Mouse (Mus musculus): ENCODE data around the gene Ephx1. TPM values are rescaled to one million over a fixed set of nuclear protein-coding genes. Genes with fewer than 3 reads are reported as not detected.

Gene Ephx1
- polyA plus RNA-seq, 1 experiment = 156 TPM

DNA sequence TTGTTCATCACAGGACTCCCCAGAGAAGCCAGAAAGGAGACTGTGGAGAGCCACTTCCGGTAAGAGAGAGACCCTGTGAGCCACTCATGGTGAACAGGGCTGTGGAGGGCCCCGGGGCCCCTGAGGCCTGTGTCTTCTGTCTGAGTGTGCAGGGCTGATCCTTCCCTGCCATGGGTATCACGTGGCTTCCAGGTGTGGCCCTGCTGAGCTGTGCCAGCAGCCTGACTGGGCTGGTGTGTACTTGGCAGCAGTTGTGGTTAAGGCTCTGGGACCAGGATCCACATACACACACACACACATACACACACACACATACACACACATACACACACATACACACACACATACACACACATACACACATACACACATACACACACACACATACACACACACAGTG lies 62.7 kb downstream of the Ephx1 start:
- Histone ChIP-seq H3K4me1 (ENCODE audit: control insufficient read depth, insufficient read depth, low read length) (peaks cover 3% of the 10 kb centered on the region; the same call in 1 of the 2 replicates), H3K27ac (ENCODE audit: insufficient read depth, low read length) (no peak overlapping the region), H3K4me3 (ENCODE audit: insufficient read depth, low read length) (no peak overlapping the region)
- TF ChIP-seq POLR2A (IDR thresholded peaks at IDR 0.05; ENCODE audit: low read depth, low read length) (no peak), CTCF (IDR thresholded peaks at IDR 0.05; ENCODE audit: borderline replicate concordance, insufficient read depth, low read length) (no peak)

DNA sequence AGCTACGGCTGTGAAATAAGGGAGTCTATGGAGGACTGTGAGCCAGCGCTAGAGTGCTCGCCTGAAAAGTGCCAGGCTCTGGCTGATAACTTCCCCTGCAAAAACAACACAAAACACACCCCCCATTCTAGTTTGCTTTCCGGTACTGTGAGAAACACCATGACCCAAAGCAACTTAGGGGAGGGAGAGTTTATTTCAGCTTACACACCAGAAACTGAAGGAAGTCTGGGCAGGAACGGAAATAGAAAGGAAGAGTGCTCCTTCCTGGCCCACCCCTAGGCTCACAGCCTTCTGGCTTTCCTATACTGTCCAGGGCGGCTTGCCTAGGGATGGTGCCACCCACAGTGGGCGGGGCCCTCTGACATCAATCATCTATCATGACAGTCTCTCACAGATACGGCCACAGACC lies 63.7 kb downstream of the Ephx1 start:
- no peak overlapping the region for H3K4me3 ChIP-seq (ENCODE audit: insufficient read depth, low read length)
- H3K27ac ChIP-seq (ENCODE audit: insufficient read depth, low read length) = no peak overlapping the region
- peaks cover 3% of the 10 kb centered on the region; the same call in 1 of the 2 replicates for H3K4me1 ChIP-seq (ENCODE audit: control insufficient read depth, insufficient read depth, low read length)
- no peak for TF ChIP-seq POLR2A (IDR thresholded peaks at IDR 0.05; ENCODE audit: low read depth, low read length)
- no peak for TF ChIP-seq CTCF (IDR thresholded peaks at IDR 0.05; ENCODE audit: borderline replicate concordance, insufficient read depth, low read length)

DNA sequence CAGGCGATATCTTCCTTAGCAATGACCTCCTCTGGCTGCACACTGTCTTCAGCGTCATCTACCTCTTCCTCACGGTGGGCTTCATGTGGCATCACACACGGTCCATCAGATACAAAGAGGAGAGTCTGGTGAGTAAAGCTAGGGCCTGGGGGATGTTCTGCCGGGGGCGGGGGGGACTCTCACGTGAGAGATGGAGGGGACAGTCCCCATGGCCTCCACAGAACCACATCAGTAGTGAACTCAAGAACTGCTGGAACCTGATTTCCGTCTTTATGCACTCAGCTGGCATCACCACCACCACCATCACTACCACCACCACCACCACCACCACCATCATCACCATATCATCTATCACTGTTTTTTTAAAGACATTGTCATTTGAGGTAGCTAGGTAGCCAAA lies 64.3 kb downstream of the Ephx1 start:
- H3K27ac ChIP-seq (ENCODE audit: insufficient read depth, low read length) = no peak overlapping the region
- H3K4me1 ChIP-seq (ENCODE audit: control insufficient read depth, insufficient read depth, low read length) = peaks cover 3% of the 10 kb centered on the region; the same call in 1 of the 2 replicates
- TF ChIP-seq POLR2A (IDR thresholded peaks at IDR 0.05; ENCODE audit: low read depth, low read length) (no peak), CTCF (IDR thresholded peaks at IDR 0.05; ENCODE audit: borderline replicate concordance, insufficient read depth, low read length) (no peak)
- no peak overlapping the region for H3K4me3 ChIP-seq (ENCODE audit: insufficient read depth, low read length)

DNA sequence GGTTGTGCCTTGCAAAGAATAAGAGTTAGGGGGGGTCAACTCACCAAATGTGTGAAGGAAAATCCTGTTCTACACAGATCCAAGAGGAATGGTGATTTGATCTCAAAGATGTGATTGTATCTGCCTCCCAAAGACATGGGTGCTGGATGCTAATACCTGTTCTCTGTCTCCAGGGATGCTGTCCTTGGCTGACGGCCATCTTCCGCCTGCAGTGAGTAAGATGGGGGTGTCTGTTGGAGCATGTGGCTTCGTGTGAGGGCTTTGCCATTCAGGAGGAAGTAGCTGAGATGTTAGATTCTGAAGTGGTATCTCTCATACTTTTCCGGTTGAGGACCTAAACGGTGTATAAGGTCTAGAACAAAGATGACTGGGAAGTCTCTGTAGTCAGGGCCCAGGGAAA lies 67.9 kb downstream of the Ephx1 start:
- Histone ChIP-seq H3K4me3 (ENCODE audit: insufficient read depth, low read length) (no peak overlapping the region), H3K4me1 (ENCODE audit: control insufficient read depth, insufficient read depth, low read length) (peaks cover 3% of the 10 kb centered on the region; the same call in 1 of the 2 replicates), H3K27ac (ENCODE audit: insufficient read depth, low read length) (no peak overlapping the region)
- no peak for TF ChIP-seq POLR2A (IDR thresholded peaks at IDR 0.05; ENCODE audit: low read depth, low read length)
- TF ChIP-seq CTCF (IDR thresholded peaks at IDR 0.05; ENCODE audit: borderline replicate concordance, insufficient read depth, low read length) = no peak

DNA sequence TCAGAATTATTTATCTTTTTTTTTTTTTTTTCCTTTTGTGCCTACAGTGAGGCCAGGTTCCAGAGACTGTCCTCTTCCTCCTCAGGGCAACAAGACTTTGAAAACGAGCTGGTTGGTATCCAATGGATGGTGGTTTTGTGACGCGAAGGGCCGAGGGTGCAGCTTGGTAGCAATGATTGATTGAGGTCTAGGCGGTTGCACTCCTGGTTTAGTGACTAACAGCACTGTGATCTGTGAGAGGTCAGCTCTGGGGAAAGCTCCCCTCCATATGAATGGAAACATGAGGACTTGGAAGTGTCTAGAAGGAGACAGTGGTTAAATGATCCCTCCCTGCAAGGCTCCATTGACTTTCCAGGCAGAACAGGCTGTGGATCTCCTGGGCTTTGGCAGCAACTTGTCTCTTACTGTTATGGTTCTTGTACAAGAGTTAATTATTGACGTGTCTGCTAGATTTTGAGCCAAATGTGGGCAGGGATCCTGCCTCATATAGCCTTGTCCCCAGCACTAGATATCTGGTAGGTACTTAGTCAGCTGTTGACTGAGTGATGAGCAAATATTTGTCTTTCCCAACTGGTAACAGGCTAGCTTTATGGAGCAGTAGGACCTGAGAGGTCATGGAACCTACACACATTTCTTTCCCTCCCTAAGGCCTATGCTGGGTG lies 68.5 kb downstream of the Ephx1 start:
- Histone ChIP-seq H3K4me1 (ENCODE audit: control insufficient read depth, insufficient read depth, low read length) (peaks cover 3% of the 10 kb centered on the region; the same call in 1 of the 2 replicates), H3K4me3 (ENCODE audit: insufficient read depth, low read length) (no peak overlapping the region), H3K27ac (ENCODE audit: insufficient read depth, low read length) (no peak overlapping the region)
- no peak for TF ChIP-seq CTCF (IDR thresholded peaks at IDR 0.05; ENCODE audit: borderline replicate concordance, insufficient read depth, low read length)
- no peak for TF ChIP-seq POLR2A (IDR thresholded peaks at IDR 0.05; ENCODE audit: low read depth, low read length)

DNA sequence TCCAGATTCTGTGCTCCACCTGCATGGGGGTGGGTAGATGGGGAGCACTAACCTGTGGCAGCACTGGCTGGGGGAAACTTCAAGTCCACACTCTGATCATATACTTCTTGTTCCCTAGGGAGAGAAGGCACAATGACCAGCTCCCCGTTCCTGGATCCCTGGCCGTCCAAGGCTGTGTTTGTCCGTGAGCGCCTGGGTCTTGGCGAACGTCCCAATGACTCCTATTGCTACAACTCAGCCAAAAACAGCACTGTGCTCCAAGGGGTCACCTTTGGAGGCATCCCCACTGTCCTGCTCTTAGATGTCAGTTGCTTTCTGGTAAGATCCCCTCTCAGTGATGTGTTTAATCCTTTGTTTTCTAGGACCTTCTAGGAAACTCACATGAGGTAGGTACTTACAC lies 74.3 kb downstream of the Ephx1 start:
- Histone ChIP-seq H3K4me1 (ENCODE audit: control insufficient read depth, insufficient read depth, low read length) (peaks cover 24% of the 10 kb centered on the region), H3K4me3 (ENCODE audit: insufficient read depth, low read length) (no peak overlapping the region), H3K27ac (ENCODE audit: insufficient read depth, low read length) (no peak overlapping the region)
- TF ChIP-seq POLR2A (IDR thresholded peaks at IDR 0.05; ENCODE audit: low read depth, low read length) = no peak
- no peak for TF ChIP-seq CTCF (IDR thresholded peaks at IDR 0.05; ENCODE audit: borderline replicate concordance, insufficient read depth, low read length)

DNA sequence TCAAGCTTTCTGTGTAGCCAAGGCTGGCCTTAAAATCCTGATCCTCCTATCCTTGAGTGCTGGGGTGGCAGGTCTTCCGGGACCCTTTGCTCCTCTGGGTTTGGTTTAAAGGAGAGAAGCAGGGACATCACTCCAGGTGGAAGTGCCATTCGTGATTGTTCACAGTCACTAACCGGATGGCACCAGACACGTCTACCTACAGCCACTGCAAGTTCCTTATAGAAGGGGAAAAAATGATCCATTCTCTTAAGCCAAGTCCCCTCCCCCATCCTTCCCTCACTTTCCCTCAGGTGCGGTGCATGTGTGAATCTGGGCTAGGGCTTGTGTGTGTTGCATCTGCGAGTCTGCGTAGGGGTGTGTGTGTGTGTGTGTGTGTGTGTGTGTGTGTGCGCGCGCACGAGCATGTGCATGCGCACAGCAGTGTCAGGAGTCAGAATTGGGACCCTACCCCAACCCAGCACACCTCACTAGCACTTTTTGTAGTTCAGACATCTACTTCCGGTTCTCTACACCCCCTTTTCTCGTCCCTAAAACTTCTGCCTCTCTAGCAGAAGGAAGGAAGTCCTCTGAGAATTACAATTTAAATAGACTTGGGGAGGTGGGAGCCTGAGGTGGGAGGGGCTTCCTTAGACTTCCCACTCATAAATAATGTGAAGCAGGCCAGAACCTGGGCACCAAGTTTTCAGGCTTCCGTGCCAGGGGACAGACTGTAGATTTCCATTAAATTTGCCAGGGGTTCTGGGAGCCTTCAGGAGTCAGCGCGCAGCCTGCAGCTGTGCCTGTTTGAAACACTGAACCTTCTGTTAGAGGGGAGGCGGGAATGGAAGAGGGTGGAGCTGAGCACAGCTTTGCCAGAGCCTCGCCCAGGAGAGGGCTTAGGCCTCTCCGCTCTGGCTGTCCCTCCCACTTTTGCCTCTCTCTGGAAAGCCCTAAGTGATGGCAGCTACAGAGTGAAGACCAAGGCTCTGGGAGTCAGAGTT lies 75.4 kb downstream of the Ephx1 start:
- Histone ChIP-seq H3K27ac (ENCODE audit: insufficient read depth, low read length) (peak overlapping the region; percentile 86), H3K4me3 (ENCODE audit: insufficient read depth, low read length) (no peak overlapping the region), H3K4me1 (ENCODE audit: control insufficient read depth, insufficient read depth, low read length) (peaks cover 30% of the 10 kb centered on the region)
- peak; percentile 55; the same call in 1 of the 2 replicates for TF ChIP-seq POLR2A (IDR thresholded peaks at IDR 0.05; ENCODE audit: low read depth, low read length)
- no peak for TF ChIP-seq CTCF (IDR thresholded peaks at IDR 0.05; ENCODE audit: borderline replicate concordance, insufficient read depth, low read length)

DNA sequence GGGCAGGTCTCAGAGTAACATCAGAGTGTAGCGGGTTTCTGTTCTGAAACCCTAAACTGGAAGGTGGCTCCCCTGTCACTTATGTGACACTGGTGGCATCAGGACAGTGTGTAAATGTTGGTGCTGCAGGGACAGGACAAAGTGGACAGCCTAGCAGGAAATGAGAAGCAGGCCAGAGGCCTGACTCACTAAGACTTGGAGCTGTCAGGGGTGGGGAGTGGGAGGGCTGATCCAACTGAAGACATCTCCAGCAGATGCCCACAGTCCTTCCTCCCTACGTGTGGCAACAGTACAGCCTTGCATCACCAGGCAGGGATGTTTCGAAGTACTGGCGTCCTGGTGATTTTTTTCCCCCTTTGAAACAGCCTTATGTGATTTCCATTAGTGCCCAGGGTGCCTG lies 76.2 kb downstream of the Ephx1 start:
- H3K4me1 ChIP-seq (ENCODE audit: control insufficient read depth, insufficient read depth, low read length) = peaks cover 30% of the 10 kb centered on the region
- H3K27ac ChIP-seq (ENCODE audit: insufficient read depth, low read length) = peak overlapping the region; percentile 86
- 0 out of 2 replicates have a peak, but pooled peaks have one; percentile 36 for TF ChIP-seq POLR2A (IDR thresholded peaks at IDR 0.05; ENCODE audit: low read depth, low read length)
- no peak for TF ChIP-seq CTCF (IDR thresholded peaks at IDR 0.05; ENCODE audit: borderline replicate concordance, insufficient read depth, low read length)
- H3K4me3 ChIP-seq (ENCODE audit: insufficient read depth, low read length) = no peak overlapping the region

DNA sequence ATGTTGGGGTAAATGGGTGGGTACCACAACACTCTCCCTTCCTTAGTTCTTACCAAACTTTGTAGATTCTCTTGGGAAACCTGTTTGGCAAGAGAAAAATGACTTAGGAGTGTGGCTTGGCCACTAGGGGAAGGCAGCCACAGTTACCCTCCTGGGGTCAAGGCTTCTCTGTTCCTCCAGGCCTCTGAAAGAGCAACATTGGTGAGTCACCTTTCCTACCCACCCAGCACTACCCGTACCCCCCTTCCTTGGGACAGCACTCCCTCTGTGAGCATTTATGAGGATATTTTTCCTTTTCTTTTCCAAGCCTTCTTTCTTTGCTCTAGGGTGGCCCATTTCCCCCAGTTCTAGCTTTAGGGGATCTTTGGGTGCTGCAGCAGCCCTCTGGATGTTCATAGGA lies 76.8 kb downstream of the Ephx1 start:
- Histone ChIP-seq H3K4me1 (ENCODE audit: control insufficient read depth, insufficient read depth, low read length) (peaks cover 30% of the 10 kb centered on the region), H3K4me3 (ENCODE audit: insufficient read depth, low read length) (0 out of 2 replicates have a peak overlapping the region, but pooled peaks have one; percentile 76), H3K27ac (ENCODE audit: insufficient read depth, low read length) (peak overlapping the region; percentile 86)
- TF ChIP-seq CTCF (IDR thresholded peaks at IDR 0.05; ENCODE audit: borderline replicate concordance, insufficient read depth, low read length) = no peak
- TF ChIP-seq POLR2A (IDR thresholded peaks at IDR 0.05; ENCODE audit: low read depth, low read length) = no peak

Measured in embryonic fibroblast, embryonic 13.5 days (primary cell).